Mouse (Mus musculus): ENCODE measurements around the gene Bmp2k. TPM values are rescaled to one million over a fixed set of nuclear protein-coding genes. Genes with fewer than 3 reads are reported as not detected.

The Bmp2k gene
- polyA plus RNA-seq, 1 experiment, result 5.9 TPM

DNA sequence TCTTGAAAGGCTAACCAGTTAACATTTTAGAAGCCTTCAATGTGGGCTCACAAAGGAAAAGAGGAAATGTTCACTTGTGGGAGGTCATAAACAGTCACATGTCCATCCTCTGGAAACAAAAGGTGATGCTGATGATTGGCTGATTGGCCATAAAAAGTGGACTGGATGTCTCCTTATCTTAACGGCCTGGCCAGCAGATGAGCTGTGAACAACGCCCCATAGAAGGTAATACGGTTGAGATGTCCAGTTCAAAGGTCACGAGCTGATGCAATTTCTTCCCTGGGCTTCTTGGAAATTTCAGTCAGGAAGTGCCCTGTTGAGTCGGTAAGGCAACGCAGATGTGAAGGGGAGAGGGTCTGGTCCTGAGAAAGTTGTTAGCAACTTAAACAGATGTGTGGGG is 28.9 kb upstream of the Bmp2k start:
- Histone ChIP-seq H3K36me3 (ENCODE audit: control insufficient read depth, insufficient read depth) (no peaks in the 10 kb centered on the region), H3K79me2 (ENCODE audit: control insufficient read depth, insufficient read depth) (no peaks in the 10 kb centered on the region), H3ac (ENCODE audit: control insufficient read depth, insufficient read length, low read depth) (no peak overlapping the region), H3K27me3 (ENCODE audit: control insufficient read depth, insufficient read depth, insufficient read length) (no peaks in the 10 kb centered on the region), H3K4me3 (ENCODE audit: insufficient read depth, poor library complexity, severe bottlenecking) (no peak overlapping the region), H3K79me3 (ENCODE audit: low read depth) (no peaks in the 10 kb centered on the region)
- TF ChIP-seq MYOD1 (IDR thresholded peaks at IDR 0.05; ENCODE audit: control insufficient read depth, insufficient read length, low read depth), result no peak
- no peak for TF ChIP-seq USF1 (IDR thresholded peaks at IDR 0.05; ENCODE audit: low read depth)
- TF ChIP-seq CEBPB (IDR thresholded peaks at IDR 0.05; ENCODE audit: low read depth), result no peak

DNA sequence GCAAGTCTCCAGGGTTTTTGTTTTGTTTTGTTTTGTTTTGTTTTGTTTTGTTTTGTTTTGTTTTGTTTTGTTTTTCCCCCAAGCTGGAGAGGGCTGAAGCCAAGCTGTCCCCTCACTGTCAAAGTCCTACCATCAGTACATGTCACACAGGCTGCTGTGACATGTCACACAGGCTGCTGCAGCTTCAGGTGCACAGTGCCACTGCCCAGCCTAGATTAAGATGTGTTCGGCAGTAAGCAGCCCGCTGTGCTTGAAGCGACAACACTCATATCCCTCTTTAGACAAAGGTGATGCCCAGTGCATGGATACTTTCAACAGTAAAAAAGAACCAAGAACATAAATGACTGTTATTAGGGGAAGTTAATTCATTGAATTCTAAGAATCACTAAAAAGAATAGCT is 28.5 kb upstream of the Bmp2k start:
- H3K4me3 ChIP-seq (ENCODE audit: insufficient read depth, poor library complexity, severe bottlenecking), result no peak overlapping the region
- H3ac ChIP-seq (ENCODE audit: control insufficient read depth, insufficient read length, low read depth), result no peak overlapping the region
- H3K36me3 ChIP-seq (ENCODE audit: control insufficient read depth, insufficient read depth), result no peaks in the 10 kb centered on the region
- TF ChIP-seq MYOG (IDR thresholded peaks at IDR 0.05; ENCODE audit: control insufficient read depth, extremely low read depth, insufficient read length), result no peak
- TF ChIP-seq CEBPB (IDR thresholded peaks at IDR 0.05; ENCODE audit: low read depth), result no peak
- TF ChIP-seq MYOD1 (IDR thresholded peaks at IDR 0.05; ENCODE audit: control insufficient read depth, insufficient read length, low read depth), result no peak
- no peak for TF ChIP-seq MAX (IDR thresholded peaks at IDR 0.05)
- no peaks in the 10 kb centered on the region for H3K79me2 ChIP-seq (ENCODE audit: control insufficient read depth, insufficient read depth)
- no peaks in the 10 kb centered on the region for H3K27me3 ChIP-seq (ENCODE audit: control insufficient read depth, insufficient read depth, insufficient read length)
- H3K79me3 ChIP-seq (ENCODE audit: low read depth), result no peaks in the 10 kb centered on the region

GRCm38 (mm10) chr5:96969705-96970471 is 27.6 kb upstream of the Bmp2k start:
- H3K79me2 ChIP-seq (ENCODE audit: control insufficient read depth, insufficient read depth), result no peaks in the 10 kb centered on the region
- H3K27me3 ChIP-seq (ENCODE audit: control insufficient read depth, insufficient read depth, insufficient read length), result no peaks in the 10 kb centered on the region
- H3K4me3 ChIP-seq (ENCODE audit: insufficient read depth, poor library complexity, severe bottlenecking), result no peak overlapping the region
- H3ac ChIP-seq (ENCODE audit: control insufficient read depth, insufficient read length, low read depth), result no peak overlapping the region
- TF ChIP-seq CTCF (IDR thresholded peaks at IDR 0.05; ENCODE audit: control insufficient read depth, insufficient read depth, insufficient read length), result no peak
- TF ChIP-seq MYOG (IDR thresholded peaks at IDR 0.05; ENCODE audit: control insufficient read depth, extremely low read depth, insufficient read length), result no peak
- no peak for TF ChIP-seq FOSL1 (IDR thresholded peaks at IDR 0.05; ENCODE audit: insufficient read depth, low read length, poor library complexity, severe bottlenecking)
- no peak for TF ChIP-seq USF1 (IDR thresholded peaks at IDR 0.05; ENCODE audit: low read depth)
- TF ChIP-seq MYOD1 (IDR thresholded peaks at IDR 0.05; ENCODE audit: control insufficient read depth, insufficient read length, low read depth), result no peak
- no peak for TF ChIP-seq CEBPB (IDR thresholded peaks at IDR 0.05; ENCODE audit: low read depth)
- no peak for TF ChIP-seq MAX (IDR thresholded peaks at IDR 0.05)
- no peaks in the 10 kb centered on the region for H3K79me3 ChIP-seq (ENCODE audit: low read depth)
- no peaks in the 10 kb centered on the region for H3K36me3 ChIP-seq (ENCODE audit: control insufficient read depth, insufficient read depth)

DNA sequence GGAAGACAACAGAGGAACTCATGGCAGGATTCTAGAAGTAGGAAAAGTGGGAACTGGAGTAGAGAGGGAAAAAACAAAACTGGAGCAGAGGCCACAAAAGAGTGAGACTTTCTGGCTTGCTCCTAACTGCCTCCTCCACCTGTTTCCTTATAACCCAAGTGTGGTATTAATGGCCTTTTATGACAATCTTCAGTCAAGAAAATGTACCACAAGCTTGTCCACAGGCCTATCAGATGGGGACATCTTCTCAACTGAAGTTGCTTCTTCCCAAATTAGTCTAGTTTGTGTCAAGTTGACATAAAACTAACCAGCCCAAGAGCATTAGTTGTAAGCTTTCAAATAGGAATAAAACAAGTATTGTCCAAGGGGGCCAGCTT is 27.0 kb upstream of the Bmp2k start:
- no peaks in the 10 kb centered on the region for H3K79me3 ChIP-seq (ENCODE audit: low read depth)
- TF ChIP-seq MAX (IDR thresholded peaks at IDR 0.05) (no peak), MYOG (IDR thresholded peaks at IDR 0.05; ENCODE audit: control insufficient read depth, extremely low read depth, insufficient read length) (no peak), MYOD1 (IDR thresholded peaks at IDR 0.05; ENCODE audit: control insufficient read depth, insufficient read length, low read depth) (no peak), FOSL1 (IDR thresholded peaks at IDR 0.05; ENCODE audit: insufficient read depth, low read length, poor library complexity, severe bottlenecking) (no peak), CTCF (IDR thresholded peaks at IDR 0.05; ENCODE audit: control insufficient read depth, insufficient read depth, insufficient read length) (no peak)
- H3K27me3 ChIP-seq (ENCODE audit: control insufficient read depth, insufficient read depth, insufficient read length), result no peaks in the 10 kb centered on the region
- H3K36me3 ChIP-seq (ENCODE audit: control insufficient read depth, insufficient read depth), result no peaks in the 10 kb centered on the region
- no peak overlapping the region for H3ac ChIP-seq (ENCODE audit: control insufficient read depth, insufficient read length, low read depth)
- no peaks in the 10 kb centered on the region for H3K79me2 ChIP-seq (ENCODE audit: control insufficient read depth, insufficient read depth)
- H3K4me3 ChIP-seq (ENCODE audit: insufficient read depth, poor library complexity, severe bottlenecking), result no peak overlapping the region

GRCm38 (mm10) chr5:96972474-96973130 is 24.9 kb upstream of the Bmp2k start:
- Histone ChIP-seq H3K4me3 (ENCODE audit: insufficient read depth, poor library complexity, severe bottlenecking) (no peak overlapping the region), H3K79me2 (ENCODE audit: control insufficient read depth, insufficient read depth) (no peaks in the 10 kb centered on the region), H3ac (ENCODE audit: control insufficient read depth, insufficient read length, low read depth) (no peak overlapping the region), H3K79me3 (ENCODE audit: low read depth) (no peaks in the 10 kb centered on the region), H3K27me3 (ENCODE audit: control insufficient read depth, insufficient read depth, insufficient read length) (no peaks in the 10 kb centered on the region), H3K36me3 (ENCODE audit: control insufficient read depth, insufficient read depth) (no peaks in the 10 kb centered on the region)
- TF ChIP-seq USF1 (IDR thresholded peaks at IDR 0.05; ENCODE audit: low read depth), result no peak
- TF ChIP-seq FOSL1 (IDR thresholded peaks at IDR 0.05; ENCODE audit: insufficient read depth, low read length, poor library complexity, severe bottlenecking), result no peak
- TF ChIP-seq MYOG (IDR thresholded peaks at IDR 0.05; ENCODE audit: control insufficient read depth, extremely low read depth, insufficient read length), result no peak
- no peak for TF ChIP-seq MAX (IDR thresholded peaks at IDR 0.05)
- TF ChIP-seq CEBPB (IDR thresholded peaks at IDR 0.05; ENCODE audit: low read depth), result no peak
- no peak for TF ChIP-seq CTCF (IDR thresholded peaks at IDR 0.05; ENCODE audit: control insufficient read depth, insufficient read depth, insufficient read length)
- TF ChIP-seq MYOD1 (IDR thresholded peaks at IDR 0.05; ENCODE audit: control insufficient read depth, insufficient read length, low read depth), result no peak

GRCm38 (mm10) chr5:96973714-96974113 is 23.8 kb upstream of the Bmp2k start:
- no peak overlapping the region for H3ac ChIP-seq (ENCODE audit: control insufficient read depth, insufficient read length, low read depth)
- no peaks in the 10 kb centered on the region for H3K79me3 ChIP-seq (ENCODE audit: low read depth)
- TF ChIP-seq CTCF (IDR thresholded peaks at IDR 0.05; ENCODE audit: control insufficient read depth, insufficient read depth, insufficient read length), result no peak
- TF ChIP-seq MAX (IDR thresholded peaks at IDR 0.05), result no peak
- no peaks in the 10 kb centered on the region for H3K27me3 ChIP-seq (ENCODE audit: control insufficient read depth, insufficient read depth, insufficient read length)
- no peaks in the 10 kb centered on the region for H3K79me2 ChIP-seq (ENCODE audit: control insufficient read depth, insufficient read depth)
- H3K36me3 ChIP-seq (ENCODE audit: control insufficient read depth, insufficient read depth), result no peaks in the 10 kb centered on the region
- no peak overlapping the region for H3K4me3 ChIP-seq (ENCODE audit: insufficient read depth, poor library complexity, severe bottlenecking)

Measured in C2C12 (cell line).